ENCODE assay signal across 8 mouse cellular contexts in genomic region chr4:142277481-142278196, GRCm38 (mm10). TPM values are rescaled to one million over a fixed set of nuclear protein-coding genes. Genes with fewer than 3 reads are reported as not detected.
DNase-seq lines count a peak whose midpoint lies in the region; ATAC-seq and TF ChIP-seq lines count a peak whose summit lies in the region.

No protein-coding gene starts in this region.

- no peak overlapping the region for H3K27ac ChIP-seq in hindbrain, embryonic 15.5 days (replicated peaks)
- no peak overlapping the region for H3K27ac ChIP-seq in lung, postnatal 0 days (ENCODE audit: low read length)

- 32% methylated on average over 20 of the region's 20 CpGs for WGBS in hindbrain, embryonic 15.5 days
- 20% methylated on average over 20 of the region's 20 CpGs for WGBS in lung, postnatal 0 days

- no peak for TF ChIP-seq EP300 in lung, postnatal 0 days (IDR thresholded peaks at IDR 0.05)

- TF ChIP-seq CTCF in lung, postnatal 0 days (IDR thresholded peaks at IDR 0.05), result no peak

- H3K4me1 ChIP-seq in hindbrain, embryonic 15.5 days (replicated peaks), result peaks cover 25% of the 10 kb centered on the region
- no peaks in the 10 kb centered on the region for H3K4me1 ChIP-seq in lung, postnatal 0 days (ENCODE audit: insufficient read depth, low read depth, low read length)

- no peak overlapping the region for H3K4me3 ChIP-seq in hindbrain, embryonic 15.5 days
- H3K4me3 ChIP-seq in lung, postnatal 0 days (ENCODE audit: low read depth, low read length), result no peak overlapping the region

- 0 out of 2 replicates have a peak overlapping the region, but pooled peaks have one; percentile 8 for H3K4me2 ChIP-seq in hindbrain, embryonic 15.5 days
- H3K4me2 ChIP-seq in lung, postnatal 0 days (replicated peaks; ENCODE audit: low read depth, low read length), result no peak overlapping the region

- H3K9me3 ChIP-seq in hindbrain, embryonic 15.5 days, result no peaks in the 10 kb centered on the region
- no peaks in the 10 kb centered on the region for H3K9me3 ChIP-seq in lung, postnatal 0 days (ENCODE audit: low read length)

- peak; percentile 8 to 36 for DNase-seq in lung, adult 18-20 months
- DNase-seq in lung, postnatal 10 days, result no peak
- peak; percentile 56 to 64 for DNase-seq in cerebellum, postnatal 36 days
- peak; percentile 50 for DNase-seq in lung, postnatal 0 days (ENCODE audit: low spot score)
- no peak for DNase-seq in left cerebral cortex, adult 11 months (ENCODE audit: low spot score)
- no peak for DNase-seq in right cerebral cortex, postnatal 36 days (ENCODE audit: low spot score in 2 of 2)
- DNase-seq in urinary bladder, adult 18-20 months (ENCODE audit: low spot score in 2 of 2), result no peak

- H3K27me3 ChIP-seq in hindbrain, embryonic 15.5 days, result no peaks in the 10 kb centered on the region
- no peaks in the 10 kb centered on the region for H3K27me3 ChIP-seq in lung, postnatal 0 days (replicated peaks; ENCODE audit: insufficient read depth, low read length)

- H3K36me3 ChIP-seq in hindbrain, embryonic 15.5 days, result no peaks in the 10 kb centered on the region
- no peaks in the 10 kb centered on the region for H3K36me3 ChIP-seq in lung, postnatal 0 days (ENCODE audit: insufficient read depth, low read length)

- peak; percentile 23; the same call in 1 of the 2 replicates for ATAC-seq in hindbrain, embryonic 15.5 days (ENCODE audit: low FRiP score, low read depth)
- ATAC-seq in lung, postnatal 0 days, result peak; percentile 26; the same call in 1 of the 2 replicates

- no peak overlapping the region for H3K9ac ChIP-seq in hindbrain, embryonic 15.5 days
- H3K9ac ChIP-seq in lung, postnatal 0 days (replicated peaks; ENCODE audit: low read depth), result no peak overlapping the region

RNA-seq across cellular contexts. Expression of gene Kazn, which starts 38.4 kb away (rescaled TPM):
- polyA plus RNA-seq in hindbrain, embryonic 15.5 days (2015; fragmentation: Nextera tagmentation; extraction: Ambion mirVana), result 27.8 and 29.7 TPM in 2 replicates
- polyA plus RNA-seq in lung, postnatal 0 days (2015; fragmentation: Nextera tagmentation; extraction: Ambion mirVana), result 6.0 and 8.6 TPM in 2 replicates

Comparison
In these comparisons a context has a peak if more than half of its experiments do, and no peak if none do; other contexts are left out.
1. DNase-seq: peak in lung, adult 18-20 months (2 of 2), cerebellum, postnatal 36 days (2 of 2) and lung, postnatal 0 days (single experiment); none in lung, postnatal 10 days (single experiment), left cerebral cortex, adult 11 months (single experiment), right cerebral cortex, postnatal 36 days (0 of 2) and urinary bladder, adult 18-20 months (0 of 2).